1 mouse cellular context compared by ENCODE assay signal in genomic region chr3:90294651-90295050, GRCm38 (mm10).
TF ChIP-seq lines count a peak whose summit lies in the region.

No protein-coding gene starts in this region.

TF ChIP-seq in CH12.LX, 34 proteins besides CTCF, POLR2A, EP300 and RAD21:
- no peak for TF ChIP-seq PAX5 (IDR thresholded peaks at IDR 0.05; ENCODE audit: low read length)
- TF ChIP-seq POLR2AphosphoS2 (IDR thresholded peaks at IDR 0.05; ENCODE audit: low read depth, low read length), result no peak
- no peak for TF ChIP-seq MAFK (IDR thresholded peaks at IDR 0.05; ENCODE audit: insufficient replicate concordance, low read length)
- no peak for TF ChIP-seq MAX (IDR thresholded peaks at IDR 0.05; ENCODE audit: low read length)
- no peak for TF ChIP-seq E2F4 (IDR thresholded peaks at IDR 0.05; ENCODE audit: insufficient replicate concordance, low read depth, low read length)
- TF ChIP-seq USF2 (conservative IDR thresholded peaks at IDR 0.05; ENCODE audit: low read depth, low read length), result no peak
- TF ChIP-seq NELFE (IDR thresholded peaks at IDR 0.05; ENCODE audit: low read depth, low read length), result no peak
- no peak for TF ChIP-seq SIN3A (IDR thresholded peaks at IDR 0.05; ENCODE audit: low read length)
- no peak for TF ChIP-seq IRF4 (IDR thresholded peaks at IDR 0.05; ENCODE audit: low read depth, low read length)
- no peak for TF ChIP-seq CHD2 (IDR thresholded peaks at IDR 0.05; ENCODE audit: low read length)
TF ChIP-seq in CH12.LX: peak in this region for 0.
